Mouse (Mus musculus) lung, postnatal 0 days (tissue): Measurements from ENCODE around the gene Prkcsh. TPM values are rescaled to one million over a fixed set of nuclear protein-coding genes. Genes with fewer than 3 reads are reported as not detected.
A peak's percentile ranks its signal among the peaks of the same experiment; 100 is the strongest.

Experiments used
- ATAC-seq: fragments of 200-750 bp; cut with Nextera tagmentation; 2 replicates; pipeline ENCODE4 v1.8.0; 2017; ENCODE audit warnings: moderate library complexity
- DNase-seq: peaks from one replicate; pipeline ENCODE4 v3.0.0-alpha.2; 2016; ENCODE audit warnings: low spot score
- H3K27ac ChIP-seq: fragments of 300-500 bp; sonication (generic); 2 replicates; pipeline ENCODE4 v1.5.1; 2014; ENCODE audit warnings: antibody characterized with exemption, mild to moderate bottlenecking, low read length, mixed read lengths
- H3K27me3 ChIP-seq: fragments of 300-500 bp; sonication (generic); replicated peaks from 2 replicates; pipeline ENCODE4 v1.6.1; 2014; ENCODE audit warnings: low read length, mixed read lengths; ENCODE audit not compliant: insufficient read depth
- H3K36me3 ChIP-seq: fragments of 300-500 bp; sonication (generic); 2 replicates; pipeline ENCODE4 v1.6.1; 2014; ENCODE audit warnings: low read length, mixed read lengths; ENCODE audit not compliant: insufficient read depth
- H3K4me1 ChIP-seq: fragments of 300-500 bp; sonication (generic); 2 replicates; pipeline ENCODE4 v1.6.1; 2014; ENCODE audit warnings: antibody characterized with exemption, low read depth, low read length, mixed read lengths; ENCODE audit not compliant: insufficient read depth
- H3K4me2 ChIP-seq: fragments of 300-500 bp; sonication (generic); replicated peaks from 2 replicates; pipeline ENCODE4 v1.6.1; 2014; ENCODE audit warnings: low read depth, mild to moderate bottlenecking, low read length, moderate library complexity, mixed read lengths
- H3K4me3 ChIP-seq: fragments of 300-500 bp; sonication (generic); 2 replicates; pipeline ENCODE4 v1.5.1; 2014; ENCODE audit warnings: low read depth, low read length
- H3K9ac ChIP-seq: fragments of 300-500 bp; sonication (generic); replicated peaks from 2 replicates; pipeline ENCODE4 v1.6.1; 2014; ENCODE audit warnings: low read depth, mild to moderate bottlenecking
- H3K9me3 ChIP-seq: fragments of 300-500 bp; sonication (generic); 2 replicates; pipeline ENCODE4 v1.6.1; 2016; ENCODE audit warnings: low read length, mixed read lengths
- CTCF ChIP-seq: IDR thresholded peaks from 2 replicates; pipeline ENCODE4 v1.5.1; 2016; ENCODE audit warnings: antibody characterized with exemption, mild to moderate bottlenecking
- EP300 ChIP-seq: IDR thresholded peaks from 2 replicates; pipeline ENCODE4 v1.6.1; 2016; ENCODE audit warnings: antibody characterized with exemption, mild to moderate bottlenecking, control low read depth
- WGBS: fragments of 180-500 bp; shearing (Covaris S2); extraction: QIAGEN DNeasy Blood & Tissue Kit; methylation state at CpG from one replicate; pipeline ENCODE4 v1.1.7; 2014; 5-methylcytosine and 5-hydroxymethylcytosine counted together
- polyA plus RNA-seq: library from polyadenylated mRNA; unstranded; fragments of >200 nt; fragmentation: Nextera tagmentation; extraction: Ambion mirVana; gene quantifications from 2 replicates; pipeline ENCODE4 v1.2.1, GENCODE M21; 2015

Prkcsh gene
- polyA plus RNA-seq, 1 experiment from 2014 or later, result 51.9 TPM

DNA sequence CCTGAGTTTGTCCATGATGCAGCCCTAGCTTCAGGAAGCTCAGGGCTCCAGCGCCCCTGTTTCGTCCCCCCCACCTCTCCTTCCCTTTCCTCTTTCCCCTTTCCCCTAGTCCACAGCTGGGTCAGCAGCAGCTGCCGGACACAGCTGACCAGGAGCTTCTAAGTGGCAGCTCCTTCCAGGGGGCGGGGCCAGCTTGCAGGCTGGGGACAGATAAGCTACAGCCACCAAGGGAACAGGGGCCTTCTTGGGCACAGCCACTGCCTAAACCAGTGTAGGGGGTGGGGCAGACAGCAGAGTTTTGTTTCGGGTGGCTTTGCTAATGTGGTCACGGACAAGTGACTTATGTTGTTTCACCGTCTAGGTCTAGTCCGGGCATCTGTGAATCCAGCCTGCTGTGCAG is 39.2 kb upstream of the Prkcsh start, which contains the start of gene Epor:
Gene Epor (minus strand): TSS at position 90 of the 400 bp plus-strand sequence.
- no peak for TF ChIP-seq EP300
- no peak for TF ChIP-seq CTCF
- H3K27me3 ChIP-seq, result 0 out of 2 replicates have a peak, but pooled peaks cover 7% of the 10 kb centered on the region
- peaks cover 25% of the 10 kb centered on the region for H3K4me1 ChIP-seq
- peak; percentile 42 for ATAC-seq
- no peak within 1 kb of the TSS; the same call in 1 of the 2 replicates for H3K9ac ChIP-seq
- no peaks in the 10 kb centered on the region for H3K9me3 ChIP-seq
- H3K27ac ChIP-seq, result no peak within 1 kb of the TSS
- H3K4me3 ChIP-seq, result peak within 1 kb of the TSS; percentile 37
- DNase-seq, result peak; percentile 51
- WGBS, result 15% methylated on average over 7 of the region's 8 CpGs
- no peaks in the 10 kb centered on the region for H3K36me3 ChIP-seq
- peak within 1 kb of the TSS; percentile 81 for H3K4me2 ChIP-seq

- TF ChIP-seq EP300 (no peak), CTCF (no peak)
- Histone ChIP-seq H3K27ac (no peak overlapping the region), H3K36me3 (no peaks in the 10 kb centered on the region), H3K27me3 (no peaks in the 10 kb centered on the region), H3K9ac (no peak overlapping the region), H3K4me3 (no peak overlapping the region), H3K4me1 (no peaks in the 10 kb centered on the region), H3K9me3 (no peaks in the 10 kb centered on the region), H3K4me2 (no peak overlapping the region)
- DNase-seq (no peak), ATAC-seq (no peak)
- 30% methylated on average over 6 of the region's 6 CpGs for WGBS
Observed at GRCm38 (mm10) chr9:21968883-21969282, 33.7 kb upstream of the Prkcsh start.

GRCm38 (mm10) chr9:21969304-21969703 is 33.3 kb upstream of the Prkcsh start:
- TF ChIP-seq EP300 (no peak), CTCF (no peak)
- no peak for DNase-seq
- Histone ChIP-seq H3K4me3 (no peak overlapping the region), H3K4me2 (no peak overlapping the region), H3K9me3 (no peaks in the 10 kb centered on the region), H3K4me1 (no peaks in the 10 kb centered on the region), H3K27ac (no peak overlapping the region), H3K27me3 (no peaks in the 10 kb centered on the region), H3K36me3 (no peaks in the 10 kb centered on the region), H3K9ac (no peak overlapping the region)
- ATAC-seq, result no peak
- 90% methylated on average over 4 of the region's 4 CpGs for WGBS

DNA sequence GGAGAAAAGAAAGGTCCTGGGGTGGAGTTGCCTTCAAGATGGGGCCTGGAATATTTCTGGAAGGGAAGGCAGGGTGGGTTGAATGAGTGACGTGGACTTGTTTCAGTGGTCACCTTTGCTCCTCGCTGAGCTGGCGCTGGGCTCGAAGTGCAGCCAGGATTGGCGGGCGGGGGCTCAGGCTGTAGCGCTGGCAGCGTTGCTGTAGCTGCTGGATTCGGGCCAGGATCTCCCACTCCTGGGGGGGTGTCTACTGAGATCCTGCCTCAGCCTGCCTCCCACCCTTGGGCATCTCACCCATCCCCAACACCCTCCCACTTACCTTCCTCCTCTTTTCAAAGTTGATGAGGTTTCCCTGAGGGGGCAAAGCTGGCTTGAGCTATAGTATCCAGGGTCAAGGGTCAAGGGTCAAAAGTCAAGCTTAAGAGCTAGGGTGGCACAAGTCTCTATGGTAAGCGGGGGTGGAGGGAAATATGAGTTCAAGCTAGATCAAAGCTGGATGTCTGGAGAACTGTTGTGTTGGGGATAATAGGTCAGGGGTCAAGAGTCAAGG is 25.9 kb upstream of the Prkcsh start:
- WGBS, result 77% methylated on average over 10 of the region's 10 CpGs
- Histone ChIP-seq H3K36me3 (no peaks in the 10 kb centered on the region), H3K4me2 (no peak overlapping the region), H3K4me1 (no peaks in the 10 kb centered on the region), H3K4me3 (no peak overlapping the region), H3K27ac (no peak overlapping the region), H3K27me3 (no peaks in the 10 kb centered on the region), H3K9me3 (no peaks in the 10 kb centered on the region), H3K9ac (no peak overlapping the region)
- no peak for ATAC-seq
- TF ChIP-seq EP300 (no peak), CTCF (no peak)
- DNase-seq, result no peak

DNA sequence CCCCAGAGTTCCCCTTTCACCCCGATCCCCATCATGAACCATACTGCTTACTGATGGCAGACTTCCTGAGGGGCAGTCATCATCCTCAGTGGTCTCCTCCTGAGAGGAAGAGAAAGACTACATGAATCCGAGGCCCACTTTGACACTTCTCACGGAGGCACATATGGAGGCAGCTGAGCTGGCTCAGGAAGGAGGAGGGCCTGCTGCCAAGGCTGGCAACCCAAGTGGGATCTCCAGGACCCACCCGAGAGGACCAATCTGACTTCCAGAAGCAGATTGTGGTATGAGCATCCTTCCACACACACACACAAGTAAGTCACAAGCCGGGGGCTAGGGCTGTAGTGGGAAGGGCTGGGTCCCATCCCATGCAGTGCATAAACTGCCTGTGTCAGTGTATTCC is 25.3 kb upstream of the Prkcsh start:
- Histone ChIP-seq H3K27ac (no peak overlapping the region), H3K9ac (no peak overlapping the region), H3K4me1 (no peaks in the 10 kb centered on the region), H3K36me3 (no peaks in the 10 kb centered on the region), H3K9me3 (no peaks in the 10 kb centered on the region), H3K4me3 (no peak overlapping the region), H3K27me3 (no peaks in the 10 kb centered on the region), H3K4me2 (no peak overlapping the region)
- TF ChIP-seq CTCF (no peak), EP300 (no peak)
- DNase-seq (no peak), ATAC-seq (no peak)
- 81% methylated on average over 5 of the region's 5 CpGs for WGBS

DNA sequence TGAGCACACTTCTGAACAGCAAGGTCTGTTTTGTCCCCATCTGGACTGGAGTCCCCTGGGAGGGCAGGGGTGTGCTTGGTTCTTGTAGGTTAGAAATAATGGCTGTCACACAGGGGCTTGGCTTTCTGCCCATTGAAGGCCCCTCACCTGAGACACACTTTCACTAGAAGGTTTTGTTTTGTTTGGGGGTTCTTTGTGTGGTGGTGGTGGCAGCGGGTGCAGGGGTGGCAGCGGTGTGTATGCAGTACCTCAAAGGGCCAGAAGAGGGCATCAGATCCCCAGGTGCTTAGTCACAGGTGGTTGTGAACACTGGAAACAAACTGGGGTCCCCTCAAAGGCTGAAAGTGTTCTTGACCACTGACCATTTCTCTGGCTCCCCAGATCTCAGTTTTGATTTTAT is 24.6 kb upstream of the Prkcsh start:
- Histone ChIP-seq H3K4me3 (no peak overlapping the region), H3K27ac (no peak overlapping the region), H3K4me1 (no peaks in the 10 kb centered on the region), H3K9me3 (no peaks in the 10 kb centered on the region), H3K4me2 (no peak overlapping the region), H3K36me3 (no peaks in the 10 kb centered on the region), H3K9ac (no peak overlapping the region), H3K27me3 (no peaks in the 10 kb centered on the region)
- 14% methylated on average over 2 of the region's 2 CpGs for WGBS
- DNase-seq (no peak), ATAC-seq (no peak)
- TF ChIP-seq CTCF (peak; percentile 74), EP300 (no peak)
